Mouse (Mus musculus) forebrain, postnatal 0 days (tissue): ENCODE data around the gene Gm20715. TPM values are rescaled to one million over a fixed set of nuclear protein-coding genes. Genes with fewer than 3 reads are reported as not detected.
"Not testable (repeated sequence)": the region's sequence is repeated elsewhere in the genome, so short reads cannot be mapped to it uniquely, and the experiment has no call there.

Source experiments
- ATAC-seq: fragments of 200-750 bp; cut with Nextera tagmentation; 2 replicates; pipeline ENCODE4 v1.8.0; 2017; ENCODE audit warnings: mild to moderate bottlenecking, moderate library complexity
- DNase-seq: peaks from one replicate; pipeline ENCODE4 v3.0.0-alpha.2; 2015
- H3K27ac ChIP-seq: fragments of 300-500 bp; sonication (generic); 2 replicates; pipeline ENCODE4 v1.5.1; 2014; ENCODE audit warnings: low read depth, mild to moderate bottlenecking, antibody characterized with exemption, low read length, moderate library complexity, mixed read lengths
- H3K27me3 ChIP-seq: fragments of 300-500 bp; sonication (generic); 2 replicates; pipeline ENCODE4 v1.6.1; 2014; ENCODE audit warnings: mild to moderate bottlenecking, low read length, mixed read lengths; ENCODE audit not compliant: insufficient read depth
- H3K36me3 ChIP-seq: fragments of 300-500 bp; sonication (generic); 2 replicates; pipeline ENCODE4 v1.6.1; 2014; ENCODE audit warnings: mild to moderate bottlenecking, moderate library complexity; ENCODE audit not compliant: insufficient read depth
- H3K4me1 ChIP-seq: fragments of 300-500 bp; sonication (generic); 2 replicates; pipeline ENCODE4 v1.6.1; 2014; ENCODE audit warnings: antibody characterized with exemption; ENCODE audit not compliant: insufficient read depth
- H3K4me2 ChIP-seq: fragments of 300-500 bp; sonication (generic); 2 replicates; pipeline ENCODE4 v1.6.1; 2014; ENCODE audit warnings: low read depth, mild to moderate bottlenecking, moderate library complexity
- H3K4me3 ChIP-seq: fragments of 300-500 bp; sonication (generic); 2 replicates; pipeline ENCODE4 v1.5.1; 2014; ENCODE audit warnings: low read depth, low read length, mixed read lengths
- H3K9ac ChIP-seq: fragments of 300-500 bp; sonication (generic); 2 replicates; pipeline ENCODE4 v1.6.1; 2014; ENCODE audit warnings: mild to moderate bottlenecking
- H3K9me3 ChIP-seq: fragments of 300-500 bp; sonication (generic); 2 replicates; pipeline ENCODE4 v1.6.1; 2016; ENCODE audit warnings: low read length
- CTCF ChIP-seq: sonication (generic); IDR thresholded peaks from 2 replicates; pipeline ENCODE4 v1.5.1; 2016; ENCODE audit warnings: antibody characterized with exemption, control low read depth, low read depth
- WGBS: fragments of 180-500 bp; shearing (Covaris S2); extraction: QIAGEN DNeasy Blood & Tissue Kit; methylation state at CpG from one replicate; pipeline ENCODE4 v1.1.7; 2014; 5-methylcytosine and 5-hydroxymethylcytosine counted together
- polyA plus RNA-seq: library from polyadenylated mRNA; unstranded; fragments of >200 nt; fragmentation: Nextera tagmentation; extraction: Ambion mirVana; gene quantifications from 2 replicates; pipeline ENCODE4 v1.2.1, GENCODE M21; 2015
- total RNA-seq: library from RNA; depleted of rRNA; stranded (reverse); fragments of >200 nt; gene quantifications from 2 replicates; pipeline ENCODE4 v1.2.3, GENCODE M21; 2014; rRNA removed

Gm20715 gene
- total and polyA plus RNA-seq, 2 experiments from 2014 or later, result 0.24 TPM; not detected in 1

DNA sequence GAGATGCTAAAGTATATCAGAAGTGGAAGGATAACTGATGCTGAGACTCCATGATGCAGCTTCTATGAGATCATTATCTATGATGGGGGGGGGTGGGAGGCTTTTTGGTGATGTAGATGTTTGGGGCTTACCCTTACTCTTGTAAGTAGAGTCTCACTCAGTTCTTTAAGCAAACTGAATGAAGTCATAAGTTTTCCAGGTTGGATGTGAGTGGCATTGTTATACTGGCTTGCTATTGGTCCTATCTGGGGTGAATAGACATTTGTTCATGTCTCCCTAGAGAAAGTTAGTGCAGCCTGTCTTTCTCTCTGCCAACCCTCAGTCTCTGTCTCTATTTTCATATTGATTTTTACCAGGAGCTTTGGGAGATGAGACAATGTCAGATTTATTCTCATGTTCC, 45.8 kb downstream of the Gm20715 start, which contains the start of gene Olfr1336:
TSS of gene Olfr1336 (plus strand) at position 301 of the 400 bp plus-strand sequence.
- Histone ChIP-seq H3K9ac (no peak within 1 kb of the TSS), H3K4me1 (no peaks in the 10 kb centered on the region), H3K27me3 (no peaks in the 10 kb centered on the region), H3K27ac (no peak within 1 kb of the TSS), H3K9me3 (no peaks in the 10 kb centered on the region), H3K36me3 (no peaks in the 10 kb centered on the region), H3K4me3 (no peak within 1 kb of the TSS), H3K4me2 (no peak within 1 kb of the TSS)
- no peak for TF ChIP-seq CTCF
- no peak for ATAC-seq
- no peak for DNase-seq

DNA sequence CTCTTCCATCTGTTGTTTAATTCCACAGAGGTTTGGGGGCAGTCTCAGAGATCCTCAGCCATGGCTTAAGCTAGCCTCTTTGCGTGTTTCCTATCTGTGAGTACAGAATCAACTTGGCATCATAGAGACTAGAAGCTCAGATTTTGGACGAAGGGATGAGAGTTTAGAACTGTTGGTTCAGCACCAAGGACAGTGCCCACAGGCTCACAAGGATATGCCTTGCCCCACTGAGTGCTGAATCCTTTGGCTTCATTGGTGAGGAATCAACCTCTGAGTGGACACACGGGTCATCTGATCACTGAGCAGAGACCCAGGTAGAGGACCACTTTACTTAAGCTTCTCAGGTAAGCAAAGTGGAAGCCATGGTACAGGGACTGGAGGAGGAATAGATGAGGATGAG, 46.3 kb downstream of the Gm20715 start:
- no peak for TF ChIP-seq CTCF
- Histone ChIP-seq H3K9ac (no peak overlapping the region), H3K27me3 (no peaks in the 10 kb centered on the region), H3K27ac (no peak overlapping the region), H3K4me2 (no peak overlapping the region), H3K9me3 (no peaks in the 10 kb centered on the region), H3K4me3 (no peak overlapping the region), H3K4me1 (no peaks in the 10 kb centered on the region), H3K36me3 (no peaks in the 10 kb centered on the region)
- 47% methylated on average over 3 of the region's 3 CpGs for WGBS
- ATAC-seq (no peak), DNase-seq (no peak)

DNA sequence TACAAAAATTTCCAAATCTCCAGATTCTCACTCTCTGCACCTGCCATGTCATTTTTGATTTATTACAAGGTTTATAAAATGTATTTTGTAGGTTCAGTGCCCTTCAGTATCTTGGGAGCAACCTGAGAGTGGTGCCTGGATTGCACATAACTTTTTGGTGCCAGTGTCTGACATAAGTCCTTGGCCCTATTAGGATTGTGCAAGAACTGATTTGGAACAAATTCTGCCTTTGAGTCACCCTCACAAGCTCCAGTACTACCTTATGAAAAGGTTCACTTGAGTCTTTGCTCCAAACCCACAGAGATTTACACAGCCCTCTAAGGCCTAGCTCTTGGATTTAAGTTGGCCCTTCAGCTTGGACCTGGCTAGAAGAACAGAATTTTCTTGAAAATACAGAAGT, 56.9 kb downstream of the Gm20715 start, which contains the start of gene Olfr1346:
TSS of gene Olfr1346 (plus strand) at position 151 of the 400 bp plus-strand sequence.
- ATAC-seq, result no peak
- Histone ChIP-seq H3K9ac (no peak within 1 kb of the TSS), H3K4me1 (no peaks in the 10 kb centered on the region), H3K4me2 (no peak within 1 kb of the TSS), H3K36me3 (no peaks in the 10 kb centered on the region), H3K4me3 (no peak within 1 kb of the TSS), H3K27me3 (no peaks in the 10 kb centered on the region), H3K27ac (no peak within 1 kb of the TSS), H3K9me3 (no peaks in the 10 kb centered on the region)
- DNase-seq, result no peak
- no peak for TF ChIP-seq CTCF

DNA sequence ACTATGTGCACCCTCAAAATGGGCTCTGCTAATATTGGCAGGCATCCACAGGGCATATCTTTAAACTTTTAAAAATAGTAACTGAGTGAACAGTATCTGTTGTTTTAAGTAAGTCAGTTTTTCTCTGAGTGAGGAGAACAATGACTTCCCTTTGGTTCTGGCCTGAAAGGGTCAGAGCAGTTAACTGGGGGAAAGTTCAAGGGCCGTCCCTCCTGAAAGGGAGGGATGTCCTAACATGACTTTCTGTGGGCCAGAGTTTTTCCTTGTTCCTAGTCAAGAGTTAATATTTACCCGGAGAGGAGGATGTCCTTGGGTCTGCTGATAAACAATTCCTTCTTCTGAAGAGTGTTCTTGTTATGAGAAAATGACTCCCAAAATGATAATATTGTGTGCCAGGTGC, 67.6 kb downstream of the Gm20715 start:
- not testable (repeated sequence) for ATAC-seq, H3K4me2 ChIP-seq, H3K27ac ChIP-seq, H3K27me3 ChIP-seq, H3K36me3 ChIP-seq, H3K4me1 ChIP-seq, H3K9me3 ChIP-seq, H3K4me3 ChIP-seq, H3K9ac ChIP-seq, DNase-seq
- 84% methylated on average over 2 of the region's 2 CpGs for WGBS

DNA sequence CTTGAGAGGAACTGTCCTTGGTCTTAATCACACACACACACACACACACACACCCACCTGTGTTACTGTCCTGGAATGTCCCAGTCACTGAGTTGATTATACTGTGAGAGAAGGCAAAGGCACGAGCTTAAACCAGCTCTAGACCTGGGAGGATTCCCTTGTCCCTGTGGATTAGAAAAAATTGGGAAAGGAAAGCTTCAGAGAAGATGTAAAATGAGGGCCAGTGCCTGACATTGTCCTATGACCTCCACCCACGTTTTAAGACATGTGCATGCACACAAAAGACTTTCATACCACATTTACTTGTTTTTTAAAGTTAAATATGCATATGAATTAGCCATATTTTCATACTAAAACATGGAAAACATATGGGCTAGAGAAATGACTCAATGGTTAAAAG, 76.8 kb downstream of the Gm20715 start, which contains the start of gene Olfr5:
TSS of gene Olfr5 (minus strand) at position 101 of the 400 bp plus-strand sequence.
- Histone ChIP-seq H3K4me1 (no peaks in the 10 kb centered on the region), H3K4me3 (no peak within 1 kb of the TSS), H3K9ac (no peak within 1 kb of the TSS), H3K36me3 (no peaks in the 10 kb centered on the region), H3K9me3 (no peaks in the 10 kb centered on the region), H3K27me3 (no peaks in the 10 kb centered on the region), H3K27ac (no peak within 1 kb of the TSS), H3K4me2 (no peak within 1 kb of the TSS)
- ATAC-seq (no peak), DNase-seq (no peak)
- 15% methylated on average over 2 of the region's 2 CpGs for WGBS
- TF ChIP-seq CTCF, result no peak

Other genes with a start within 250 kb of the Gm20715 start
- 76.9 and 81.7 TPM in 2 replicates for gene Zfp444, start 238.1 kb upstream of the Gm20715 start, total RNA-seq
- 86.2 and 100 TPM in 2 replicates for gene Zfp444, start 238.1 kb upstream of the Gm20715 start, polyA plus RNA-seq
- not detected in 2 replicates for gene Galp, start 213.2 kb upstream of the Gm20715 start, total RNA-seq
- gene Galp, start 213.2 kb upstream of the Gm20715 start, polyA plus RNA-seq, result not detected in 2 replicates
- not detected in 2 replicates for gene Zscan5b, start 188.0 kb upstream of the Gm20715 start, total RNA-seq
- not detected in 2 replicates for gene Zscan5b, start 188.0 kb upstream of the Gm20715 start, polyA plus RNA-seq
- gene Epp13, start 157.6 kb upstream of the Gm20715 start, total RNA-seq, result not detected in 2 replicates
- 0.40 and 0.44 TPM in 2 replicates for gene Epp13, start 157.6 kb upstream of the Gm20715 start, polyA plus RNA-seq
- 6.9 and 10.0 TPM in 2 replicates for gene Zfp667, start 123.7 kb upstream of the Gm20715 start, total RNA-seq
- gene Zfp667, start 123.7 kb upstream of the Gm20715 start, polyA plus RNA-seq, result 9.9 and 13.1 TPM in 2 replicates
- gene Zfp583, start 79.0 kb upstream of the Gm20715 start, total RNA-seq, result 12.3 and 13.1 TPM in 2 replicates
- 11.7 and 13.2 TPM in 2 replicates for gene Zfp583, start 79.0 kb upstream of the Gm20715 start, polyA plus RNA-seq
- 5.8 and 7.8 TPM in 2 replicates for gene Gm3854, start 66.5 kb upstream of the Gm20715 start, total RNA-seq
- 1.5 and 4.6 TPM in 2 replicates for gene Gm3854, start 66.5 kb upstream of the Gm20715 start, polyA plus RNA-seq
- gene Zfp78, start 47.0 kb upstream of the Gm20715 start, total RNA-seq, result 4.0 and 4.5 TPM in 2 replicates
- 1.5 and 3.3 TPM in 2 replicates for gene Zfp78, start 47.0 kb upstream of the Gm20715 start, polyA plus RNA-seq
- 15.4 and 27.4 TPM in 2 replicates for gene Zfp28, start 27.0 kb upstream of the Gm20715 start, total RNA-seq
- 19.8 and 20.7 TPM in 2 replicates for gene Zfp28, start 27.0 kb upstream of the Gm20715 start, polyA plus RNA-seq
- gene Smim17, start 11.6 kb upstream of the Gm20715 start, total RNA-seq, result 15.4 and 17.5 TPM in 2 replicates
- gene Smim17, start 11.6 kb upstream of the Gm20715 start, polyA plus RNA-seq, result 3.7 and 3.9 TPM in 2 replicates
- gene Olfr1344, start 28.4 kb downstream of the Gm20715 start, total RNA-seq, result 0.23 TPM in 1 of 2 replicates, not detected in the other
- gene Olfr1344, start 28.4 kb downstream of the Gm20715 start, polyA plus RNA-seq, result 0.07 and 0.09 TPM in 2 replicates
- not detected in 2 replicates for gene Olfr1336, start 45.9 kb downstream of the Gm20715 start, total RNA-seq
- not detected in 2 replicates for gene Olfr1336, start 45.9 kb downstream of the Gm20715 start, polyA plus RNA-seq
- not detected in 2 replicates for gene Olfr1346, start 56.8 kb downstream of the Gm20715 start, total RNA-seq
- gene Olfr1346, start 56.8 kb downstream of the Gm20715 start, polyA plus RNA-seq, result not detected in 2 replicates
- gene Olfr5, start 76.7 kb downstream of the Gm20715 start, total RNA-seq, result not detected in 2 replicates
- not detected in 2 replicates for gene Olfr5, start 76.7 kb downstream of the Gm20715 start, polyA plus RNA-seq
- gene Olfr1347, start 89.5 kb downstream of the Gm20715 start, total RNA-seq, result not detected in 2 replicates
- gene Olfr1347, start 89.5 kb downstream of the Gm20715 start, polyA plus RNA-seq, result not detected in 2 replicates
- gene Olfr1348, start 98.5 kb downstream of the Gm20715 start, total RNA-seq, result not detected in 2 replicates
- gene Olfr1348, start 98.5 kb downstream of the Gm20715 start, polyA plus RNA-seq, result not detected in 2 replicates
- gene Olfr1349, start 112.7 kb downstream of the Gm20715 start, total RNA-seq, result not detected in 2 replicates
- not detected in 2 replicates for gene Olfr1349, start 112.7 kb downstream of the Gm20715 start, polyA plus RNA-seq
- gene Olfr1350, start 154.6 kb downstream of the Gm20715 start, total RNA-seq, result not detected in 2 replicates
- gene Olfr1350, start 154.6 kb downstream of the Gm20715 start, polyA plus RNA-seq, result not detected in 2 replicates